Mouse (Mus musculus) spleen, adult 2 months (tissue): Measurements from ENCODE around the gene Taf1c. TPM values are rescaled to one million over a fixed set of nuclear protein-coding genes. Genes with fewer than 3 reads are reported as not detected.

Experiments
- DNase-seq, 2 experiments: peaks; one replicate each; pipeline versions ENCODE4 v3.0.0 to v3.0.0-alpha.2; 2012 to 2021; ENCODE audit warnings: low spot score in 2 of 2, low read depth in 1 of 2
- H3K27ac ChIP-seq: fragments of 200-500 bp; 2 replicates; pipeline ENCODE4 v1.5.1; 2012; ENCODE audit warnings: low read length, inconsistent platforms; ENCODE audit not compliant: insufficient read depth
- H3K27me3 ChIP-seq: fragments of 200-500 bp; 2 replicates; pipeline ENCODE4 v1.6.1; 2012; ENCODE audit warnings: mild to moderate bottlenecking, moderate library complexity, low read length, inconsistent platforms; ENCODE audit not compliant: control insufficient read depth, insufficient read depth
- H3K36me3 ChIP-seq: fragments of 200-500 bp; 2 replicates; pipeline ENCODE4 v1.6.1; 2012; ENCODE audit warnings: mild to moderate bottlenecking, low read length, inconsistent platforms; ENCODE audit not compliant: control insufficient read depth, insufficient read depth
- H3K4me1 ChIP-seq: fragments of 200-500 bp; 2 replicates; pipeline ENCODE4 v1.6.1; 2011; ENCODE audit warnings: inconsistent platforms; ENCODE audit not compliant: control insufficient read depth, insufficient read depth, insufficient read length
- H3K4me3 ChIP-seq: fragments of 200-500 bp; 2 replicates; pipeline ENCODE4 v1.5.1; 2011; ENCODE audit warnings: mild to moderate bottlenecking, inconsistent platforms; ENCODE audit not compliant: insufficient read depth, insufficient read length; ENCODE audit errors: extremely low read depth
- CTCF ChIP-seq: fragments of 200-500 bp; IDR thresholded peaks from 2 replicates; pipeline ENCODE4 v1.5.1; 2011; ENCODE audit warnings: mild to moderate bottlenecking, inconsistent platforms; ENCODE audit not compliant: insufficient read depth, insufficient read length, insufficient replicate concordance; ENCODE audit errors: extremely low read depth
- POLR2A ChIP-seq: fragments of 200-500 bp; IDR thresholded peaks from 2 replicates; pipeline ENCODE4 v1.6.1; 2011; ENCODE audit warnings: low read depth, low read length, inconsistent platforms
- WGBS: fragments of 180-500 bp; shearing (Covaris S2); methylation state at CpG from one replicate; pipeline ENCODE4 v1.1.7; 2018; 5-methylcytosine and 5-hydroxymethylcytosine counted together
- polyA plus RNA-seq: library from polyadenylated mRNA; depleted of rRNA; stranded (reverse); fragments of >200 nt; gene quantifications from 2 replicates; pipeline ENCODE4 v1.2.3, GENCODE M21; 2012

Taf1c gene
- polyA plus RNA-seq, 1 experiment = 28.7 TPM

- H3K4me3 ChIP-seq = no peak overlapping the region
- no peak for DNase-seq
- H3K36me3 ChIP-seq = no peaks in the 10 kb centered on the region
- WGBS = 75% methylated on average over 13 of the region's 13 CpGs
- peaks cover 1% of the 10 kb centered on the region; the same call in 1 of the 2 replicates for H3K4me1 ChIP-seq
- H3K27ac ChIP-seq = no peak overlapping the region
- H3K27me3 ChIP-seq = no peaks in the 10 kb centered on the region
- TF ChIP-seq CTCF (no peak), POLR2A (no peak)
These were observed 25.9 kb downstream of the Taf1c start for GRCm38 (mm10) chr8:119579096-119579495.

GRCm38 (mm10) chr8:119575366-119575726, 29.7 kb downstream of the Taf1c start:
- Histone ChIP-seq H3K27me3 (no peaks in the 10 kb centered on the region), H3K4me3 (peak overlapping the region; percentile 68; the same call in 1 of the 2 replicates), H3K36me3 (no peaks in the 10 kb centered on the region), H3K4me1 (peaks cover 7% of the 10 kb centered on the region; the same call in 1 of the 2 replicates), H3K27ac (no peak overlapping the region)
- TF ChIP-seq POLR2A = no peak
- no peak for TF ChIP-seq CTCF
- WGBS = 3% methylated on average over 16 of the region's 16 CpGs
- DNase-seq = no peak

- Histone ChIP-seq H3K27me3 (no peaks in the 10 kb centered on the region), H3K36me3 (no peaks in the 10 kb centered on the region), H3K4me1 (peaks cover 9% of the 10 kb centered on the region; the same call in 1 of the 2 replicates), H3K27ac (peak within 1 kb of the TSS; percentile 60), H3K4me3 (peak within 1 kb of the TSS; percentile 68)
- peak; percentile 77 to 97 for DNase-seq
- under 1% methylated on average over 72 of the region's 97 CpGs for WGBS
- TF ChIP-seq POLR2A = peak; percentile 29
- 0 out of 2 replicates have a peak, but pooled peaks have one; percentile 2 for TF ChIP-seq CTCF
These were observed 30.3 kb downstream of the Taf1c start, which contains the start of the genes Hsdl1 and Dnaaf1 for GRCm38 (mm10) chr8:119574437-119575365. Hsdl1 (minus strand) TSS chr8:119575183. Dnaaf1 (plus strand) TSS chr8:119575235.

- TF ChIP-seq POLR2A (no peak), CTCF (no peak)
- H3K27me3 ChIP-seq = no peaks in the 10 kb centered on the region
- no peaks in the 10 kb centered on the region; the same call in 1 of the 2 replicates for H3K36me3 ChIP-seq
- DNase-seq = no peak
- H3K27ac ChIP-seq = no peak overlapping the region
- H3K4me1 ChIP-seq = peaks cover 9% of the 10 kb centered on the region; the same call in 1 of the 2 replicates
- H3K4me3 ChIP-seq = no peak overlapping the region
- WGBS = 73% methylated on average over 4 of the region's 4 CpGs
These were observed 32.6 kb downstream of the Taf1c start for GRCm38 (mm10) chr8:119572411-119572810.

GRCm38 (mm10) chr8:119571135-119571534, 33.9 kb downstream of the Taf1c start:
- no peaks in the 10 kb centered on the region for H3K27me3 ChIP-seq
- H3K4me1 ChIP-seq = peaks cover 9% of the 10 kb centered on the region; the same call in 1 of the 2 replicates
- H3K36me3 ChIP-seq = peaks cover 6% of the 10 kb centered on the region
- TF ChIP-seq CTCF (no peak), POLR2A (no peak)
- no peak overlapping the region for H3K4me3 ChIP-seq
- WGBS = 76% methylated on average over 6 of the region's 6 CpGs
- DNase-seq = no peak
- no peak overlapping the region for H3K27ac ChIP-seq

- Histone ChIP-seq H3K4me3 (no peak overlapping the region), H3K27ac (peak overlapping the region; percentile 58), H3K36me3 (peaks cover 19% of the 10 kb centered on the region), H3K4me1 (peaks cover 9% of the 10 kb centered on the region; the same call in 1 of the 2 replicates), H3K27me3 (no peaks in the 10 kb centered on the region)
- 67% methylated on average over 4 of the region's 4 CpGs for WGBS
- peak in 1 of 2 experiments; percentile 49 for DNase-seq
- no peak for TF ChIP-seq CTCF
- no peak for TF ChIP-seq POLR2A
These were observed 35.1 kb downstream of the Taf1c start for GRCm38 (mm10) chr8:119569881-119570280.
